ENCODE assay signal across 9 mouse cellular contexts in genomic region chr2:30640021-30640481, GRCm38 (mm10). TPM values are rescaled to one million over a fixed set of nuclear protein-coding genes. Genes with fewer than 3 reads are reported as not detected.
A peak's percentile ranks its signal among the peaks of the same experiment; 100 is the strongest.
DNase-seq lines count a peak whose midpoint lies in the region; ATAC-seq lines count a peak whose summit lies in the region.
"Had no signal": no experiment of that assay in that cellular context is flagged by ENCODE, and none has a peak within 500 bp of the region (broad histone marks: within the 10 kb centered on the region; RNA-seq: fewer than 3 reads in every experiment).

No protein-coding gene starts in this region.

- no peak overlapping the region for H3K4me3 ChIP-seq in embryonic facial prominence, embryonic 15.5 days (replicated peaks)
- H3K4me3 ChIP-seq in intestine, embryonic 16.5 days (ENCODE audit: low read length) = no peak overlapping the region
- H3K4me3 ChIP-seq in neural tube, embryonic 12.5 days = no peak overlapping the region

- H3K9ac ChIP-seq in embryonic facial prominence, embryonic 15.5 days = no peak overlapping the region
- H3K9ac ChIP-seq in intestine, embryonic 16.5 days (ENCODE audit: low read depth, low read length) = peak overlapping the region; percentile 39
- H3K9ac ChIP-seq in neural tube, embryonic 12.5 days = 0 out of 2 replicates have a peak overlapping the region, but pooled peaks have one; percentile 1

- H3K36me3 ChIP-seq in embryonic facial prominence, embryonic 15.5 days = no peaks in the 10 kb centered on the region
- H3K36me3 ChIP-seq in intestine, embryonic 16.5 days (ENCODE audit: control insufficient read depth, insufficient read depth, low read length) = no peaks in the 10 kb centered on the region
- no peaks in the 10 kb centered on the region for H3K36me3 ChIP-seq in neural tube, embryonic 12.5 days

- H3K27ac ChIP-seq in embryonic facial prominence, embryonic 15.5 days (replicated peaks) = peak overlapping the region; percentile 69
- peak overlapping the region; percentile 73 for H3K27ac ChIP-seq in intestine, embryonic 16.5 days (ENCODE audit: low read length)
- 0 out of 2 replicates have a peak overlapping the region, but pooled peaks have one; percentile 26 for H3K27ac ChIP-seq in neural tube, embryonic 12.5 days

- WGBS in embryonic facial prominence, embryonic 15.5 days = 12% methylated on average over 11 of the region's 11 CpGs
- WGBS in intestine, embryonic 16.5 days = 12% methylated on average over 11 of the region's 11 CpGs
- WGBS in neural tube, embryonic 12.5 days = 7% methylated on average over 11 of the region's 11 CpGs

- no peaks in the 10 kb centered on the region for H3K9me3 ChIP-seq in embryonic facial prominence, embryonic 15.5 days (replicated peaks)
- H3K9me3 ChIP-seq in intestine, embryonic 16.5 days (ENCODE audit: control insufficient read depth, low read length) = no peaks in the 10 kb centered on the region
- no peaks in the 10 kb centered on the region for H3K9me3 ChIP-seq in neural tube, embryonic 12.5 days

- H3K4me1 ChIP-seq in embryonic facial prominence, embryonic 15.5 days = peaks cover 37% of the 10 kb centered on the region
- peaks cover 31% of the 10 kb centered on the region for H3K4me1 ChIP-seq in intestine, embryonic 16.5 days (ENCODE audit: control insufficient read depth, insufficient read depth, low read length)
- H3K4me1 ChIP-seq in neural tube, embryonic 12.5 days = peaks cover 31% of the 10 kb centered on the region

- H3K4me2 ChIP-seq in embryonic facial prominence, embryonic 15.5 days (replicated peaks) = no peak overlapping the region
- no peak overlapping the region for H3K4me2 ChIP-seq in intestine, embryonic 16.5 days (ENCODE audit: low read depth, low read length)
- H3K4me2 ChIP-seq in neural tube, embryonic 12.5 days (replicated peaks) = peak overlapping the region; percentile 32

- peak; percentile 56 for DNase-seq in kidney, postnatal 10 days
- no peak for DNase-seq in kidney, adult 11 months
- DNase-seq in urinary bladder, adult 2 months (ENCODE audit: low spot score) = no peak
- DNase-seq in c-Kit-positive CD71-positive TER-119-positive erythroid progenitor cells, embryonic 14.5 days (ENCODE audit: low spot score) = no peak
- DNase-seq in spleen, postnatal 10 days (ENCODE audit: low spot score in 2 of 2) = no peak

- H3K27me3 ChIP-seq in embryonic facial prominence, embryonic 15.5 days = no peaks in the 10 kb centered on the region
- no peaks in the 10 kb centered on the region for H3K27me3 ChIP-seq in intestine, embryonic 16.5 days (replicated peaks; ENCODE audit: control insufficient read depth, insufficient read depth, low read length)
- no peaks in the 10 kb centered on the region for H3K27me3 ChIP-seq in neural tube, embryonic 12.5 days (replicated peaks)
- H3K27me3 ChIP-seq: Patski had no signal

- ATAC-seq in embryonic facial prominence, embryonic 15.5 days (ENCODE audit: insufficient number of reproducible peaks, low FRiP score, low TSS enrichment, low read depth) = peak; percentile 43; the same call in 1 of the 2 replicates
- ATAC-seq in intestine, embryonic 16.5 days = peak; percentile 65
- no peak for ATAC-seq in neural tube, embryonic 12.5 days (ENCODE audit: low FRiP score, low read depth)
- ATAC-seq: Patski had no signal

RNA-seq across cellular contexts. Expression of gene Cstad, which starts 45.2 kb away (rescaled TPM):
- polyA plus RNA-seq in embryonic facial prominence, embryonic 15.5 days (2015; fragmentation: Nextera tagmentation; extraction: Ambion mirVana) = 1.8 and 3.2 TPM in 2 replicates
- polyA plus RNA-seq in intestine, embryonic 16.5 days (2015; fragmentation: Nextera tagmentation; extraction: Ambion mirVana) = 0.58 and 0.99 TPM in 2 replicates
- 0.57 and 1.3 TPM in 2 replicates for polyA plus RNA-seq in neural tube, embryonic 12.5 days (2016; fragmentation: Nextera tagmentation; extraction: Ambion mirVana)
- 5.8 and 6.3 TPM in 2 replicates for polyA plus RNA-seq in urinary bladder, adult 2 months (2012; rRNA removed)
